In the genomic region with DNA sequence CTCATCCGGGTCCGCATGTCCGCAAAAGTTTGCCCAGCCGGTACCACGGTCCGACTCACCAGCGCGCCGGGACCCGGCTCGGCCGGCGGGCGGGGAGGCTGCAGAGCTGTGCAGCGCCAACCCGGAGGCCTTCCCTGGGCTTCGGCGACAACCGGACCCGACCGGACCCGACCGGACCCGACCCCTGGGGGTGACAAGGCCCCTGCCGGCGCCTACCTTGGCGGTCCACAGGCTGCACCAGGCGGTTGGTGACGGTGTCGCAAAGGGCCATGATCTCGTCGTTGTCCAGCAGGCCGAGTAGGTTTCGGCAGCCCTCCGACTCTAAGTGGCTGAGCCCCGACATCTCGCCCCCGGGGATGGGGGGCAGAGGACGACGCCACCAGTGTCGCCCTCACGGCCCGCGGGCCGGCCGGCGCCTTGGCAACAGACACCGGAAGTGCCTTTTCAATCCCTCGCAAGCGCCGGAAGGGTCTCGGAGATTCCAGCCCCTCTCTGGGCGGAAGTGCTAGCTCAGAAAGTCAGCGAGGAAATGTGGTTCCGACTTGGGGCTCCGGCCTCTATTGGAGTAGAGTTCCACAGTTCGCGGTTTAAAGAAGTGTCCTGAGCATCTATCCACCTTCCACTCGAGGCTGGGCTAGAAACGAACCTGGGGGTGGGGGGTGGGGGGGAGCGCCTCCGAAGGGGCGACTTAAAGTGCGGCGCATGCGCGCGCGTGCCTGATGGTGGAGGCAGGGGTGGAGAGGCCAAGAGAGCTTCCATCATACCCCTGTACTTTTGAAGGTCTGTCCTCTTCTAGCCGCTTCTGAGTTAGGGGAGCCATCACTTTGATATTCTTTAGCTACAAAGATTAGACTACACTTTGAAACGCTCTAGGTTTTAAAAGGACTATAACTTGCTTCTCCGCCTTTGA, we compare ENCODE assay signal across 7 mouse cellular contexts. TPM values are rescaled to one million over a fixed set of nuclear protein-coding genes. Genes with fewer than 3 reads are reported as not detected.
DNase-seq lines count a peak whose midpoint lies in the region; ATAC-seq lines count a peak whose summit lies in the region.

A gene (minus strand): TSS at position 641 of the 910 bp plus-strand sequence.

- H3K4me1 ChIP-seq in intestine, embryonic 15.5 days (replicated peaks), result no peaks in the 10 kb centered on the region
- H3K4me1 ChIP-seq in midbrain, embryonic 10.5 days, result peaks cover 14% of the 10 kb centered on the region

- H3K27ac ChIP-seq in intestine, embryonic 15.5 days, result peak within 1 kb of the TSS; percentile 82
- peak within 1 kb of the TSS; percentile 94 for H3K27ac ChIP-seq in midbrain, embryonic 10.5 days (replicated peaks)

- peak within 1 kb of the TSS; percentile 82 for H3K4me3 ChIP-seq in intestine, embryonic 15.5 days (replicated peaks)
- H3K4me3 ChIP-seq in midbrain, embryonic 10.5 days, result peak within 1 kb of the TSS; percentile 94

- H3K36me3 ChIP-seq in intestine, embryonic 15.5 days, result no peaks in the 10 kb centered on the region
- peaks cover 30% of the 10 kb centered on the region for H3K36me3 ChIP-seq in midbrain, embryonic 10.5 days

- peak within 1 kb of the TSS; percentile 49 for H3K4me2 ChIP-seq in intestine, embryonic 15.5 days (replicated peaks)

- H3K9ac ChIP-seq in intestine, embryonic 15.5 days, result peak within 1 kb of the TSS; percentile 82

- 2% methylated on average over 72 of the region's 72 CpGs for WGBS in intestine, embryonic 15.5 days
- WGBS in midbrain, embryonic 10.5 days, result 2% methylated on average over 72 of the region's 72 CpGs

- intact Hi-C loops in left cerebral cortex, postnatal 25 days (cut with DNase I), result loop anchor here (1.0 kb wide), 1 partner anchor 81 kb away; a partner anchor contains a TSS

- peak; percentile 98 for ATAC-seq in intestine, embryonic 15.5 days

- H3K9me3 ChIP-seq in intestine, embryonic 15.5 days, result no peaks in the 10 kb centered on the region
- no peaks in the 10 kb centered on the region for H3K9me3 ChIP-seq in midbrain, embryonic 10.5 days (replicated peaks)

- no peaks in the 10 kb centered on the region for H3K27me3 ChIP-seq in intestine, embryonic 15.5 days (replicated peaks)
- no peaks in the 10 kb centered on the region for H3K27me3 ChIP-seq in midbrain, embryonic 10.5 days (ENCODE audit: low read depth, poor library complexity, severe bottlenecking)

- DNase-seq in adrenal gland, adult 18-20 months (ENCODE audit: low spot score in 2 of 2), result peak; percentile 78 to 83
- peak; percentile 95 for DNase-seq in embryo, embryonic 11 days
- DNase-seq in gastrocnemius, postnatal 25 days, result peak; percentile 84
- DNase-seq in left cerebral cortex, postnatal 25 days (ENCODE audit: low spot score in 2 of 2), result peak; percentile 88
- DNase-seq in midbrain, embryonic 10.5 days (ENCODE audit: low spot score), result peak; percentile 90
- peak; percentile 86 for DNase-seq in right cerebral cortex, postnatal 4 days

RNA-seq across cellular contexts. Expression of the gene that starts here (rescaled TPM):
- total RNA-seq in adrenal gland, adult 18-20 months (2021), result 10 to 100 TPM; 31.5 to 37.1 TPM
- 10 to 100 TPM; 34.0 to 38.6 TPM for total RNA-seq in gastrocnemius, postnatal 25 days (2021)
- polyA plus RNA-seq in intestine, embryonic 15.5 days (2015; fragmentation: Nextera tagmentation; extraction: Ambion mirVana), result 18.1 and 21.1 TPM in 2 replicates
- 10 to 100 TPM; 20.5 to 22.0 TPM for total RNA-seq in left cerebral cortex, postnatal 25 days (2021)
- polyA plus RNA-seq in midbrain, embryonic 10.5 days (2016; fragmentation: Nextera tagmentation; extraction: Ambion mirVana), result 27.2 and 29.3 TPM in 2 replicates

Comparison
In these comparisons a context has a peak if more than half of its experiments do, and no peak if none do; other contexts are left out.
1. Peak in every context shown above with its lines: DNase-seq, ATAC-seq, H3K4me3 ChIP-seq and H3K27ac ChIP-seq.